Mouse (Mus musculus): ENCODE measurements at regions not wholly inside any gene's neighbourhood (a gene's known extent, or its start where the extent isn't known, plus 50 kb on each side); places are given as distances from the start of the nearest gene placed in this dataset.

- H3K9ac ChIP-seq (ENCODE audit: insufficient read depth, low read depth), result no peak overlapping the region
- dilution Hi-C loops (cut with MboI; ENCODE audit: extremely low pct_ligation_motif_present, extremely low pct_unique_long_range_greater_than_20kb, low sequenced_read_pairs) (no loop called here), in situ Hi-C loops (cut with MboI; ENCODE audit: low pct_ligation_motif_present, low pct_unique_long_range_greater_than_20kb, low sequenced_read_pairs) (no loop called here)
- no peaks in the 10 kb centered on the region for H3K79me2 ChIP-seq (replicated peaks; ENCODE audit: control insufficient read depth, extremely low read depth, insufficient read depth, poor library complexity, severe bottlenecking)
- no peak for DNase-seq (ENCODE audit: extremely low read depth)
- peaks cover 2 to 22% of the 10 kb centered on the region in 2 experiments; a peak in 3 of 4 replicates for H3K4me1 ChIP-seq (ENCODE audit: control insufficient read depth in 1 of 2, insufficient read depth in 2 of 2)
- H3K4me2 ChIP-seq (ENCODE audit: insufficient read depth, low read depth, poor library complexity, severe bottlenecking), result no peak overlapping the region
- H3K36me3 ChIP-seq (replicated peaks in 1 of 2; ENCODE audit: control insufficient read depth in 1 of 2, insufficient read depth in 1 of 2, low read length in 1 of 2), result no peaks in the 10 kb centered on the region
- no peaks in the 10 kb centered on the region for H3K27me3 ChIP-seq (replicated peaks)
- no peak for TF ChIP-seq ZNF384 (IDR thresholded peaks at IDR 0.05; ENCODE audit: low read depth, low read length)
- TF ChIP-seq NRF1 (IDR thresholded peaks at IDR 0.05; ENCODE audit: low read depth, low read length), result no peak
- TF ChIP-seq TCF12 (IDR thresholded peaks at IDR 0.05; ENCODE audit: low read depth, low read length), result no peak
- TF ChIP-seq IRF4 (IDR thresholded peaks at IDR 0.05; ENCODE audit: low read depth, low read length), result no peak
- TF ChIP-seq USF1 (IDR thresholded peaks at IDR 0.05; ENCODE audit: low read depth, low read length), result no peak
- no peak for TF ChIP-seq JUND (conservative IDR thresholded peaks at IDR 0.05; ENCODE audit: low read depth, low read length)
- TF ChIP-seq POLR2A (IDR thresholded peaks at IDR 0.05; ENCODE audit: low read depth, low read length), result no peak
- no peak for TF ChIP-seq JUN (IDR thresholded peaks at IDR 0.05; ENCODE audit: insufficient read depth, low read depth, low read length)
- TF ChIP-seq SIN3A (IDR thresholded peaks at IDR 0.05; ENCODE audit: low read length), result no peak
- no peak overlapping the region for H3K4me3 ChIP-seq (replicated peaks in 1 of 3; ENCODE audit: low read depth in 2 of 3, low read length in 2 of 3, poor library complexity in 1 of 3)
- no peaks in the 10 kb centered on the region for H3K9me3 ChIP-seq (replicated peaks; ENCODE audit: low read length)
- no peak overlapping the region for H3K27ac ChIP-seq (ENCODE audit: insufficient read depth, low read depth)
These were observed 207.3 kb upstream of the Klf3 start for GRCm38 (mm10) chr5:64595751-64596344.

- H3K79me2 ChIP-seq (replicated peaks; ENCODE audit: control insufficient read depth, extremely low read depth, insufficient read depth, poor library complexity, severe bottlenecking), result no peaks in the 10 kb centered on the region
- TF ChIP-seq MAZ (IDR thresholded peaks at IDR 0.05; ENCODE audit: low read depth, low read length), result no peak
- no peak for TF ChIP-seq MXI1 (IDR thresholded peaks at IDR 0.05; ENCODE audit: low read depth, low read length)
- no peak for TF ChIP-seq EP300 (IDR thresholded peaks at IDR 0.05; ENCODE audit: low read length)
- TF ChIP-seq CTCF (conservative IDR thresholded peaks at IDR 0.05 in 1 of 2, IDR thresholded peaks at IDR 0.05 in 1 of 2; ENCODE audit: low read depth in 2 of 2, low read length in 2 of 2), result no peak
- no peak for TF ChIP-seq NELFE (IDR thresholded peaks at IDR 0.05; ENCODE audit: low read depth, low read length)
- no peak for TF ChIP-seq KAT2A (IDR thresholded peaks at IDR 0.05; ENCODE audit: insufficient replicate concordance, low read length)
- TF ChIP-seq JUND (conservative IDR thresholded peaks at IDR 0.05; ENCODE audit: low read depth, low read length), result no peak
- TF ChIP-seq SMC3 (IDR thresholded peaks at IDR 0.05; ENCODE audit: low read depth, low read length), result no peak
- TF ChIP-seq TCF12 (IDR thresholded peaks at IDR 0.05; ENCODE audit: low read depth, low read length), result no peak
- TF ChIP-seq RAD21 (IDR thresholded peaks at IDR 0.05; ENCODE audit: low read depth, low read length), result no peak
- H3K9me3 ChIP-seq (replicated peaks; ENCODE audit: low read length), result no peaks in the 10 kb centered on the region
- no peak overlapping the region for H3K9ac ChIP-seq (ENCODE audit: insufficient read depth, low read depth)
- H3K36me3 ChIP-seq (replicated peaks in 1 of 2; ENCODE audit: control insufficient read depth in 1 of 2, insufficient read depth in 1 of 2, low read length in 1 of 2), result no peaks in the 10 kb centered on the region
- H3K27ac ChIP-seq (ENCODE audit: insufficient read depth, low read depth), result no peak overlapping the region
- no peak overlapping the region for H3K4me3 ChIP-seq (replicated peaks in 1 of 3; ENCODE audit: low read depth in 2 of 3, low read length in 2 of 3, poor library complexity in 1 of 3)
- peaks cover 5 to 22% of the 10 kb centered on the region in 2 experiments for H3K4me1 ChIP-seq (ENCODE audit: control insufficient read depth in 1 of 2, insufficient read depth in 2 of 2)
- no peak overlapping the region for H3K4me2 ChIP-seq (ENCODE audit: insufficient read depth, low read depth, poor library complexity, severe bottlenecking)
- H3K27me3 ChIP-seq (replicated peaks), result no peaks in the 10 kb centered on the region
- DNase-seq (ENCODE audit: extremely low read depth), result no peak
- in situ Hi-C loops (cut with MboI; ENCODE audit: low pct_ligation_motif_present, low pct_unique_long_range_greater_than_20kb, low sequenced_read_pairs) (no loop called here), dilution Hi-C loops (cut with MboI; ENCODE audit: extremely low pct_ligation_motif_present, extremely low pct_unique_long_range_greater_than_20kb, low sequenced_read_pairs) (no loop called here)
These were observed 206.2 kb upstream of the Klf3 start for GRCm38 (mm10) chr5:64597021-64597420.

Measured in CH12.LX (cell line).